Mouse (Mus musculus) 3T3-L1 (cell line): ENCODE data around the gene Pola2.
A peak's percentile ranks its signal among the peaks of the same experiment; 100 is the strongest.

ENCODE experiments used
- DNase-seq: peaks from one replicate; pipeline ENCODE4 v3.0.0-alpha.2; 2015; ENCODE audit warnings: low read depth, low spot score

Gene Pola2

GRCm38 (mm10) chr19:5937836-5938406 is 26.1 kb downstream of the Pola2 start:
- no peak for DNase-seq

- DNase-seq, result no peak
These were observed 26.7 kb downstream of the Pola2 start for GRCm38 (mm10) chr19:5937095-5937835.

- no peak for DNase-seq
These were observed 28.3 kb downstream of the Pola2 start for GRCm38 (mm10) chr19:5935691-5936090.

GRCm38 (mm10) chr19:5935266-5935665 is 28.7 kb downstream of the Pola2 start:
- DNase-seq, result no peak

- no peak for DNase-seq
These were observed 34.1 kb downstream of the Pola2 start for GRCm38 (mm10) chr19:5929634-5930596.

GRCm38 (mm10) chr19:5928546-5928945 is 35.5 kb downstream of the Pola2 start:
- DNase-seq, result no peak

GRCm38 (mm10) chr19:5928104-5928503 is 35.9 kb downstream of the Pola2 start:
- peak; percentile 41 for DNase-seq

- DNase-seq, result no peak
These were observed 36.5 kb downstream of the Pola2 start for GRCm38 (mm10) chr19:5927532-5927931.

- no peak for DNase-seq
These were observed 37.0 kb downstream of the Pola2 start for GRCm38 (mm10) chr19:5927026-5927425.

GRCm38 (mm10) chr19:5925311-5925855 is 38.6 kb downstream of the Pola2 start:
- peak; percentile 74 for DNase-seq

GRCm38 (mm10) chr19:5924713-5925093 is 39.3 kb downstream of the Pola2 start, which contains the start of gene Cdc42ep2:
Gene Cdc42ep2, minus strand, starts transcription at chr19:5924816.
- peak; percentile 100 for DNase-seq

- DNase-seq, result peak; percentile 95
These were observed 39.9 kb downstream of the Pola2 start for GRCm38 (mm10) chr19:5923990-5924712.

- no peak for DNase-seq
These were observed 41.0 kb downstream of the Pola2 start for GRCm38 (mm10) chr19:5922963-5923362.

- DNase-seq, result no peak
These were observed 41.7 kb downstream of the Pola2 start for GRCm38 (mm10) chr19:5922119-5922942.

- DNase-seq, result no peak
These were observed 42.3 kb downstream of the Pola2 start for GRCm38 (mm10) chr19:5921715-5922114.

GRCm38 (mm10) chr19:5913007-5913719 is 50.8 kb downstream of the Pola2 start, which contains the start of gene Dpf2:
Gene Dpf2, minus strand, starts transcription at chr19:5913010.
- peak; percentile 56 for DNase-seq

GRCm38 (mm10) chr19:5912103-5913006 is 51.6 kb downstream of the Pola2 start:
- DNase-seq, result peak; percentile 100

GRCm38 (mm10) chr19:5911430-5912102 is 52.4 kb downstream of the Pola2 start:
- peak; percentile 65 for DNase-seq
